Mouse (Mus musculus) liver, adult 2 months (tissue): ENCODE data around the gene Vps37b. TPM values are rescaled to one million over a fixed set of nuclear protein-coding genes. Genes with fewer than 3 reads are reported as not detected.

ENCODE experiments used
- DNase-seq: peaks from one replicate; pipeline ENCODE4 v3.0.0-alpha.2; 2011; ENCODE audit warnings: low read depth, low spot score; ENCODE audit errors: extremely low read depth
- H3K27ac ChIP-seq: fragments of 200-500 bp; replicated peaks from 2 replicates; pipeline ENCODE4 v1.5.1; 2012; ENCODE audit warnings: low read depth, mild to moderate bottlenecking, control low read depth, inconsistent platforms, low read length; ENCODE audit not compliant: insufficient read depth
- H3K27me3 ChIP-seq: fragments of 200-500 bp; 2 replicates; pipeline ENCODE4 v1.6.1; 2012; ENCODE audit warnings: mild to moderate bottlenecking, moderate library complexity, low read length, inconsistent platforms; ENCODE audit not compliant: control insufficient read depth, insufficient read depth
- H3K36me3 ChIP-seq: fragments of 200-500 bp; 2 replicates; pipeline ENCODE4 v1.6.1; 2012; ENCODE audit warnings: low read length, inconsistent platforms; ENCODE audit not compliant: control insufficient read depth, insufficient read depth
- H3K4me1 ChIP-seq: fragments of 200-500 bp; 2 replicates; pipeline ENCODE4 v1.6.1; 2011; ENCODE audit warnings: low read length; ENCODE audit not compliant: control insufficient read depth, insufficient read depth
- H3K4me3 ChIP-seq: fragments of 200-500 bp; 2 replicates; pipeline ENCODE4 v1.5.1; 2011; ENCODE audit warnings: low read depth, mild to moderate bottlenecking, control low read depth, low read length, moderate library complexity; ENCODE audit not compliant: insufficient read depth
- H3K79me2 ChIP-seq: fragments of 200-500 bp; 2 replicates; pipeline ENCODE4 v1.6.1; 2012; ENCODE audit warnings: inconsistent platforms, mild to moderate bottlenecking, low read length, moderate library complexity; ENCODE audit not compliant: control insufficient read depth, insufficient read depth
- H3K9ac ChIP-seq: fragments of 200-500 bp; 2 replicates; pipeline ENCODE4 v1.6.1; 2012; ENCODE audit warnings: low read depth, mild to moderate bottlenecking, control low read depth, inconsistent platforms, low read length
- CTCF ChIP-seq: fragments of 200-500 bp; IDR thresholded peaks from 2 replicates; pipeline ENCODE4 v1.5.1; 2011; ENCODE audit warnings: low read depth, low read length, control low read depth
- POLR2A ChIP-seq: fragments of 200-500 bp; IDR thresholded peaks from 2 replicates; pipeline ENCODE4 v1.6.1; 2011; ENCODE audit warnings: low read length, control low read depth; ENCODE audit not compliant: insufficient read depth; ENCODE audit errors: extremely low read depth
- WGBS: fragments of 180-500 bp; shearing (Covaris S2); methylation state at CpG from one replicate; pipeline ENCODE4 v1.1.7; 2018; 5-methylcytosine and 5-hydroxymethylcytosine counted together
- polyA plus RNA-seq: library from polyadenylated mRNA; depleted of rRNA; stranded (reverse); fragments of >200 nt; gene quantifications from 2 replicates; pipeline ENCODE4 v1.2.3, GENCODE M21; 2012
- total RNA-seq: library from RNA; depleted of rRNA; stranded (reverse); fragments of >200 nt; gene quantifications from 2 replicates; pipeline ENCODE4 v1.2.3, GENCODE M21; 2014

Vps37b gene
- total and polyA plus RNA-seq, 2 experiments = 4.4 to 31.4 TPM

DNA sequence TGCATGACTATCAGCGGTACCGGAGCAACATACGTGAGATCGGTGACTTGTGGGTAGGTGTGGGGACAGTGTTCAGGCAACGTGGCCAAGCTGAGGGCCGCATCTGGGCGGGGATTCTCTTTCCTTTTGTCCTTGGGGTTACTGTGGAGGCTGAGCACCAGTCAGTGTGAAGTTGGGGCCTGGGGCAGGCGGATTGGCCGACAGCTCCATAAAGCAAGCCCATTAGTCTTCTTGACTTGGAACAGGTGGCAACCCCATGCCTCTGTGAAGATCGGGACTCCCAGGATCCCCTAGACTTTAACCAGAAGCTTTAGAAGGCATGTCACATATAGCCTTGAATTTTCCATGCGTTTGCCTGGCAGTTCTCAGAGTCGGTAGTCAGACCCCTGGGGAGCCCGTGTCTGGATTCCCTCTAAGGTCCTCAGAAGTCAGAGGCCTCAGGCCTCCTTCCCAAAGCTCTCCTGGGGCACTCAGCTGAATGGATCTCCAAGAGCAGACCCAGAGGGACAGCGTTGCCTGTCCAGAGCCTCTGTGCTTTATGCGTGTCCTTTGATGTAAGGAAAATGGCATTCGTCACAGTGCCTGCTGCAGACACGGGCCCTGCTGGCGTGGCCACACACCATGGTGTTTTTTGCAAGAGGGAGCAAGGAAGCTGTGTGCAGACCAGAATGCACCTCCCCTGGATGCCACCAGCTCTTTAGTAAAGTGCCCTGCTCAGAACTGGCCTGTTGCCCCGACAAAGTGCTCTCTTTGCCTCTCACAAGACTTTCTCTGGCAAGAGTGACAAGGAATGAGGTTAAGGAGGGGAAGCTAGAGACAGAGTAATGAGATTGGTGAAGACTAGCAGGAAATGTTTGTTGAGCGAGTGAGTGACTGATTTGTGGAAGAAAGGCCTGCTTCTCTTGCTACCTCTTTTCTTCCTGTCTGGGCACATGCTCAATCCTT is 41.9 kb downstream of the Vps37b start:
- no peak overlapping the region for H3K9ac ChIP-seq
- 92% methylated on average over 20 of the region's 20 CpGs for WGBS
- H3K79me2 ChIP-seq = peaks cover 12% of the 10 kb centered on the region; the same call in 1 of the 2 replicates
- H3K27me3 ChIP-seq = no peaks in the 10 kb centered on the region
- H3K4me1 ChIP-seq = peaks cover 8% of the 10 kb centered on the region
- H3K36me3 ChIP-seq = no peaks in the 10 kb centered on the region
- H3K27ac ChIP-seq = no peak overlapping the region
- no peak for DNase-seq
- TF ChIP-seq CTCF (no peak), POLR2A (no peak)
- H3K4me3 ChIP-seq = no peak overlapping the region

DNA sequence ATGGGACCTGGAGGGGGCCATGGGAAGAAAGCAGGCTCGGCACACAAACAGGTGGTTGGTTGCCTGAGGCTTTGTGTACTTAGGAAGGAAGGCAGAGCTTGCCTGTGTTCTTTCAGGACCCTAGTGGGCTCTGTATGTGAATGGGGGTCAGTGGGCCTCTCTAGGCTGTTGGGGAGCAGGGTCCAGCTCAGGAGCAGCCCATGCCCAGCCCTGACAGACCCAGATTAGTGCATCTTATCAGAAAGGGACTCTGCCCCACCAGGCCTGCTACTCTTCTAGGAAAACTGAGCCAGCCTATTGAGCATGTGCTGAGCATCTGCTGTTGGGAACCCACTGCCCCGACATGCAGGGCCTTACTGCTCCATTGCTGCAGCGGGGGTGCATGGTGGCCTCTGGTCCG is 44.6 kb downstream of the Vps37b start:
- WGBS = 82% methylated on average over 4 of the region's 4 CpGs
- DNase-seq = no peak
- H3K4me1 ChIP-seq = peaks cover 6% of the 10 kb centered on the region

DNA sequence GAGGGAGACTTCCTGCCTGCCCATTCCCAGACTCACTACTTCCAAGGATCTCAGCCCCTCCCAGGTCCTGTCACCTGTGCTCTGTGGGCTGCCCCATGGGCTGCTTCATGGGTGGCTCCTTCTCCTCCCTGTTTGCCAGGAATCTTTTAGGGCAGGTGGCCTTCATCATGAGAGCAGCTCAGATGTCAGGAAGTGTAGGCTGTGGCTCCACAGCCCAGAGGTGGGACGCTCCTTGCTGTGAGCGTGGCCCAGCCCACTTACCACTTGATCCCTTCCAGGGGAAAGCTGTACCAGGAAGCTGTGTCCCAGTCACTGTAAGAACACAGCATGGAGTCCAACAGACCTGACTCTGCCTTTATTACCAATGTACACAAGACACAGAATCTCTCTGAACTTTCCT is 45.1 kb downstream of the Vps37b start:
- Histone ChIP-seq H3K27me3 (no peaks in the 10 kb centered on the region), H3K27ac (no peak overlapping the region), H3K4me1 (peaks cover 4% of the 10 kb centered on the region; the same call in 1 of the 2 replicates), H3K9ac (no peak overlapping the region), H3K4me3 (no peak overlapping the region), H3K36me3 (no peaks in the 10 kb centered on the region), H3K79me2 (peaks cover 26% of the 10 kb centered on the region; the same call in 1 of the 2 replicates)
- no peak for TF ChIP-seq CTCF
- no peak for TF ChIP-seq POLR2A
- no peak for DNase-seq
- 94% methylated on average over 2 of the region's 2 CpGs for WGBS

More for the DNA sequence above, 44.6 kb downstream of the Vps37b start:
- TF ChIP-seq POLR2A (no peak), CTCF (no peak)
- peaks cover 23% of the 10 kb centered on the region; the same call in 1 of the 2 replicates for H3K79me2 ChIP-seq
- no peaks in the 10 kb centered on the region for H3K36me3 ChIP-seq
- H3K9ac ChIP-seq = no peak overlapping the region
- H3K27ac ChIP-seq = no peak overlapping the region
- no peaks in the 10 kb centered on the region for H3K27me3 ChIP-seq
- no peak overlapping the region for H3K4me3 ChIP-seq

DNA sequence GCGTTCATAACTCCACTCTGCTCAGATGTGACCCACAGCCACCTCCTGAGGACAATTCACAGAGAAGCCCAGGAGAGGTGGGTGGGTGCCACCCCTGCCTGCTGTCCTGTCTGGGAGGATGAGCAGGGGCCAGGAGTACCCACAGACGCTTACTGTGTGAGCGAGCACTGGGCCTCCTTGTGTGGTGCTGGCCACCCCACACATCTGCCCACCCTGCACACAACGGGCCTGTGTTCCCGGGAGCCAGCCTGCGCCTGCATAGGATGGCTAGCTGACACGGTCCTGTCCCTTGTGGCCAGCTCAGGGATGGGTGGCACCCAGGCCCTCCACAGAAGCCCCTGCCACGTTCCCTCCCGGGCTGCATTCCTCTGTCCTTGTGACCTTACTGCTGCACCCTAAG is 46.6 kb downstream of the Vps37b start:
- WGBS = 88% methylated on average over 9 of the region's 9 CpGs
- Histone ChIP-seq H3K27ac (no peak overlapping the region), H3K9ac (no peak overlapping the region), H3K36me3 (no peaks in the 10 kb centered on the region), H3K4me1 (peaks cover under 1% of the 10 kb centered on the region), H3K79me2 (peaks cover 32% of the 10 kb centered on the region; the same call in 1 of the 2 replicates), H3K27me3 (no peaks in the 10 kb centered on the region), H3K4me3 (no peak overlapping the region)
- no peak for DNase-seq
- TF ChIP-seq CTCF (no peak), POLR2A (no peak)

DNA sequence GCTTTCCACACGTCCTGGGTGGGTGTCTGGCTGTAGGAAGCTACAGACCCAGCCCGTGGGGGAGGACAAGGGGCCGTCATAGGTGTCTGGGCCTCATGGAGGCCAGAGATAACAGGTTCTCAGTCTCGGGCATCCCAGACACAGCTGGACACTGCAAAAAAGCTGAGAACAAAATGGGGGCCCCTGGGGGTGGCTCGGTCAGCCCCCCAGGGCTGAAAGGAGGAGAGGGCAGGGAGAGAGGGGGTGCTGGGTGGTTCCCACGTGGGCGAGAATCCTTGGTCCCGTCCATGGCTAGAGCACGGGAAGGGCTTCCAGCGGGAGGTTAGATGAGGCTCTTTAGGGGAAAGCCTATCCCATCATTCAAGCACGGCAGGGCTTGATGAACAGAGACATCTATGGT is 49.2 kb downstream of the Vps37b start:
- Histone ChIP-seq H3K4me3 (no peak overlapping the region), H3K27me3 (no peaks in the 10 kb centered on the region), H3K27ac (no peak overlapping the region), H3K79me2 (peaks cover 37% of the 10 kb centered on the region; the same call in 1 of the 2 replicates), H3K4me1 (peaks cover 10% of the 10 kb centered on the region), H3K36me3 (no peaks in the 10 kb centered on the region), H3K9ac (no peak overlapping the region)
- 80% methylated on average over 11 of the region's 11 CpGs for WGBS
- no peak for TF ChIP-seq POLR2A
- no peak for TF ChIP-seq CTCF
- no peak for DNase-seq

DNA sequence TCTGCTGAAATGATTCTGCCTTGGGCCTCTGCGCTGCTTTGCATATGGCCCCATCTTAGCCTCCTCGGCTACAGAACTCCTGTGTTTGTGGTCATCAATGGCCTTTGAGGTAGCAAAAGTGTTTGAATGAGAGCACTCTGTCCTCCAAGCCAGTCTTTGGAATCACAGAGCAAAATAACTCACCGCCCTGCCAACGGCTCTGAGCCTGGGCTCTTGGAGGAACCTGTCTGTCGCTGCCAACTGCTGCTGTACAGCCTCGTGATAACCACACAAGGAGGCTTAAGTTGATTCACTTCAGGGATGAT is 50.9 kb downstream of the Vps37b start:
- H3K36me3 ChIP-seq = no peaks in the 10 kb centered on the region
- 61% methylated on average over 6 of the region's 6 CpGs for WGBS
- no peak overlapping the region for H3K27ac ChIP-seq
- H3K4me3 ChIP-seq = no peak overlapping the region
- no peak for DNase-seq
- no peak for TF ChIP-seq POLR2A
- no peak for TF ChIP-seq CTCF
- H3K9ac ChIP-seq = no peak overlapping the region
- peaks cover 22% of the 10 kb centered on the region for H3K4me1 ChIP-seq
- H3K27me3 ChIP-seq = no peaks in the 10 kb centered on the region
- peaks cover 37% of the 10 kb centered on the region; the same call in 1 of the 2 replicates for H3K79me2 ChIP-seq
